Mouse (Mus musculus): ENCODE data around the gene Igsf21. TPM values are rescaled to one million over a fixed set of nuclear protein-coding genes. Genes with fewer than 3 reads are reported as not detected.

Gene Igsf21
- total and polyA plus RNA-seq, 2 experiments: not detected

- Histone ChIP-seq H3K9ac (ENCODE audit: low read depth, low read length) (no peak overlapping the region), H3K27me3 (ENCODE audit: control insufficient read depth, insufficient read depth, low read length) (no peaks in the 10 kb centered on the region), H3K36me3 (ENCODE audit: control insufficient read depth, insufficient read depth, low read length) (no peaks in the 10 kb centered on the region), H3K79me2 (ENCODE audit: control insufficient read depth, insufficient read depth, low read length) (no peaks in the 10 kb centered on the region), H3K4me3 (ENCODE audit: insufficient read depth, low read depth, low read length) (no peak overlapping the region), H3K4me1 (ENCODE audit: control insufficient read depth, insufficient read depth, low read length) (no peaks in the 10 kb centered on the region), H3K27ac (replicated peaks; ENCODE audit: insufficient read depth, low read depth, low read length) (no peak overlapping the region)
- TF ChIP-seq CTCF (IDR thresholded peaks at IDR 0.05; ENCODE audit: low read depth, low read length) (no peak), POLR2A (IDR thresholded peaks at IDR 0.05; ENCODE audit: extremely low read depth, insufficient read depth, low read length) (no peak)
- WGBS: 90% methylated on average over 9 of the region's 9 CpGs
- DNase-seq (ENCODE audit: extremely low read depth, low read depth, low spot score): no peak
Observed at GRCm38 (mm10) chr4:140164662-140165061, 81.9 kb downstream of the Igsf21 start.

GRCm38 (mm10) chr4:140159617-140160016 lies 87.0 kb downstream of the Igsf21 start:
- Histone ChIP-seq H3K27me3 (ENCODE audit: control insufficient read depth, insufficient read depth, low read length) (no peaks in the 10 kb centered on the region), H3K4me3 (ENCODE audit: insufficient read depth, low read depth, low read length) (no peak overlapping the region), H3K79me2 (ENCODE audit: control insufficient read depth, insufficient read depth, low read length) (no peaks in the 10 kb centered on the region), H3K4me1 (ENCODE audit: control insufficient read depth, insufficient read depth, low read length) (no peaks in the 10 kb centered on the region), H3K27ac (replicated peaks; ENCODE audit: insufficient read depth, low read depth, low read length) (no peak overlapping the region), H3K36me3 (ENCODE audit: control insufficient read depth, insufficient read depth, low read length) (no peaks in the 10 kb centered on the region), H3K9ac (ENCODE audit: low read depth, low read length) (no peak overlapping the region)
- 27% methylated on average over 3 of the region's 3 CpGs for WGBS
- DNase-seq (ENCODE audit: extremely low read depth, low read depth, low spot score): no peak
- TF ChIP-seq POLR2A (IDR thresholded peaks at IDR 0.05; ENCODE audit: extremely low read depth, insufficient read depth, low read length) (no peak), CTCF (IDR thresholded peaks at IDR 0.05; ENCODE audit: low read depth, low read length) (peak; percentile 35; the same call in 1 of the 2 replicates)

- H3K36me3 ChIP-seq (ENCODE audit: control insufficient read depth, insufficient read depth, low read length): no peaks in the 10 kb centered on the region
- no peaks in the 10 kb centered on the region for H3K4me1 ChIP-seq (ENCODE audit: control insufficient read depth, insufficient read depth, low read length)
- H3K4me3 ChIP-seq (ENCODE audit: insufficient read depth, low read depth, low read length): no peak overlapping the region
- H3K79me2 ChIP-seq (ENCODE audit: control insufficient read depth, insufficient read depth, low read length): no peaks in the 10 kb centered on the region
- WGBS: 74% methylated on average over 5 of the region's 5 CpGs
- DNase-seq (ENCODE audit: extremely low read depth, low read depth, low spot score): no peak
- H3K27me3 ChIP-seq (ENCODE audit: control insufficient read depth, insufficient read depth, low read length): no peaks in the 10 kb centered on the region
- no peak overlapping the region for H3K9ac ChIP-seq (ENCODE audit: low read depth, low read length)
- TF ChIP-seq CTCF (IDR thresholded peaks at IDR 0.05; ENCODE audit: low read depth, low read length) (no peak), POLR2A (IDR thresholded peaks at IDR 0.05; ENCODE audit: extremely low read depth, insufficient read depth, low read length) (no peak)
- H3K27ac ChIP-seq (replicated peaks; ENCODE audit: insufficient read depth, low read depth, low read length): no peak overlapping the region
Observed at GRCm38 (mm10) chr4:140154899-140155463, 91.6 kb downstream of the Igsf21 start.

- Histone ChIP-seq H3K79me2 (ENCODE audit: control insufficient read depth, insufficient read depth, low read length) (no peaks in the 10 kb centered on the region), H3K27me3 (ENCODE audit: control insufficient read depth, insufficient read depth, low read length) (no peaks in the 10 kb centered on the region), H3K36me3 (ENCODE audit: control insufficient read depth, insufficient read depth, low read length) (no peaks in the 10 kb centered on the region), H3K9ac (ENCODE audit: low read depth, low read length) (no peak overlapping the region), H3K4me3 (ENCODE audit: insufficient read depth, low read depth, low read length) (no peak overlapping the region), H3K27ac (replicated peaks; ENCODE audit: insufficient read depth, low read depth, low read length) (no peak overlapping the region), H3K4me1 (ENCODE audit: control insufficient read depth, insufficient read depth, low read length) (no peaks in the 10 kb centered on the region)
- DNase-seq (ENCODE audit: extremely low read depth, low read depth, low spot score): no peak
- 82% methylated on average over 5 of the region's 5 CpGs for WGBS
- TF ChIP-seq CTCF (IDR thresholded peaks at IDR 0.05; ENCODE audit: low read depth, low read length) (no peak), POLR2A (IDR thresholded peaks at IDR 0.05; ENCODE audit: extremely low read depth, insufficient read depth, low read length) (no peak)
Observed at GRCm38 (mm10) chr4:140154484-140154883, 92.1 kb downstream of the Igsf21 start.

GRCm38 (mm10) chr4:140153711-140154114 lies 92.9 kb downstream of the Igsf21 start:
- Histone ChIP-seq H3K27me3 (ENCODE audit: control insufficient read depth, insufficient read depth, low read length) (no peaks in the 10 kb centered on the region), H3K79me2 (ENCODE audit: control insufficient read depth, insufficient read depth, low read length) (no peaks in the 10 kb centered on the region), H3K9ac (ENCODE audit: low read depth, low read length) (no peak overlapping the region), H3K27ac (replicated peaks; ENCODE audit: insufficient read depth, low read depth, low read length) (no peak overlapping the region), H3K36me3 (ENCODE audit: control insufficient read depth, insufficient read depth, low read length) (no peaks in the 10 kb centered on the region), H3K4me3 (ENCODE audit: insufficient read depth, low read depth, low read length) (no peak overlapping the region), H3K4me1 (ENCODE audit: control insufficient read depth, insufficient read depth, low read length) (no peaks in the 10 kb centered on the region)
- DNase-seq (ENCODE audit: extremely low read depth, low read depth, low spot score): peak; percentile 34
- TF ChIP-seq CTCF (IDR thresholded peaks at IDR 0.05; ENCODE audit: low read depth, low read length): no peak
- TF ChIP-seq POLR2A (IDR thresholded peaks at IDR 0.05; ENCODE audit: extremely low read depth, insufficient read depth, low read length): no peak
- 76% methylated on average over 9 of the region's 9 CpGs for WGBS

- DNase-seq (ENCODE audit: extremely low read depth, low read depth, low spot score): peak; percentile 24
- Histone ChIP-seq H3K27me3 (ENCODE audit: control insufficient read depth, insufficient read depth, low read length) (no peaks in the 10 kb centered on the region), H3K9ac (ENCODE audit: low read depth, low read length) (no peak overlapping the region), H3K4me1 (ENCODE audit: control insufficient read depth, insufficient read depth, low read length) (no peaks in the 10 kb centered on the region), H3K27ac (replicated peaks; ENCODE audit: insufficient read depth, low read depth, low read length) (no peak overlapping the region), H3K4me3 (ENCODE audit: insufficient read depth, low read depth, low read length) (no peak overlapping the region), H3K79me2 (ENCODE audit: control insufficient read depth, insufficient read depth, low read length) (no peaks in the 10 kb centered on the region), H3K36me3 (ENCODE audit: control insufficient read depth, insufficient read depth, low read length) (no peaks in the 10 kb centered on the region)
- TF ChIP-seq CTCF (IDR thresholded peaks at IDR 0.05; ENCODE audit: low read depth, low read length) (peak; percentile 73), POLR2A (IDR thresholded peaks at IDR 0.05; ENCODE audit: extremely low read depth, insufficient read depth, low read length) (no peak)
- 30% methylated on average over 7 of the region's 7 CpGs for WGBS
Observed at GRCm38 (mm10) chr4:140153101-140153500, 93.5 kb downstream of the Igsf21 start.
